Mouse (Mus musculus) gastrocnemius, postnatal 14 days (tissue): ENCODE results near the gene Fas. TPM values are rescaled to one million over a fixed set of nuclear protein-coding genes. Genes with fewer than 3 reads are reported as not detected.

ENCODE experiments used
- DNase-seq: peaks from one replicate; pipeline ENCODE4 v3.0.0; 2021; ENCODE audit warnings: mixed read lengths
- intact Hi-C: fragments of 180-260 bp; cut with DNase I; formaldehyde crosslinking; loops from one replicate; pipeline ENCODE4 v1.15.1; 2025; ENCODE audit warnings: low total_unique reads
- total RNA-seq, 2 experiments: library from RNA; stranded (reverse); gene quantifications; 2 replicates each; pipeline ENCODE4 v1.2.3; 2021

Fas gene
- total RNA-seq, 2 experiments from 2014 or later = 2.8 to 6.0 TPM

- DNase-seq = no peak
- intact Hi-C loops = loop anchor here (10.0 kb wide), 1 partner anchor 83 kb away; no protein-coding TSS in a partner anchor
Measured at GRCm38 (mm10) chr19:34328051-34328450, 37.6 kb downstream of the Fas start.

GRCm38 (mm10) chr19:34334300-34334699, 43.8 kb downstream of the Fas start:
- intact Hi-C loops = loop anchor here (10.0 kb wide), 1 partner anchor 301 kb away; no protein-coding TSS in a partner anchor
- DNase-seq = peak; percentile 55

- DNase-seq = no peak
- intact Hi-C loops = no loop called here
Measured at GRCm38 (mm10) chr19:34344702-34345101, 54.2 kb downstream of the Fas start.

- intact Hi-C loops = no loop called here
- no peak for DNase-seq
Measured at GRCm38 (mm10) chr19:34345616-34346267, 55.3 kb downstream of the Fas start.

- intact Hi-C loops = no loop called here
- no peak for DNase-seq
Measured at GRCm38 (mm10) chr19:34353291-34353805, 62.9 kb downstream of the Fas start.

- intact Hi-C loops = no loop called here
Measured at GRCm38 (mm10) chr19:34362639-34363038, 72.2 kb downstream of the Fas start.

GRCm38 (mm10) chr19:34369551-34369950, 79.1 kb downstream of the Fas start:
- intact Hi-C loops = no loop called here
- no peak for DNase-seq

More at GRCm38 (mm10) chr19:34362639-34363038, 72.2 kb downstream of the Fas start:
- no peak for DNase-seq

- intact Hi-C loops = no loop called here
- DNase-seq = no peak
Measured at GRCm38 (mm10) chr19:34370397-34370796, 79.9 kb downstream of the Fas start.

Other genes with a start within 250 kb of the Fas start
- gene Lipn, start 223.3 kb upstream of the Fas start, total RNA-seq = not detected
- not detected for gene Lipm, start 189.7 kb upstream of the Fas start, total RNA-seq
- not detected for gene Ankrd22, start 124.6 kb upstream of the Fas start, total RNA-seq
- 1 to 10 TPM; 1.4 to 1.7 TPM for gene Stambpl1, start 98.4 kb upstream of the Fas start, total RNA-seq
- gene Acta2, start 35.1 kb upstream of the Fas start, total RNA-seq = 100 to 1,000 TPM; 433 to 628 TPM
- not detected for gene Ch25h, start 184.5 kb downstream of the Fas start, total RNA-seq
- 10 to 100 TPM; 10.3 to 11.2 TPM for gene Lipa, start 236.8 kb downstream of the Fas start, total RNA-seq